Mouse (Mus musculus): ENCODE measurements at regions not wholly inside any gene's neighbourhood (a gene's known extent, or its start where the extent isn't known, plus 50 kb on each side); places are given as distances from the start of the nearest gene placed in this dataset.
A peak's percentile ranks its signal among the peaks of the same experiment; 100 is the strongest.
"Not testable (repeated sequence)": the region's sequence is repeated elsewhere in the genome, so short reads cannot be mapped to it uniquely, and the experiment has no call there.

GRCm38 (mm10) chr13:4935940-4936339 is 327.0 kb upstream of the Akr1e1 start:
- WGBS (ENCODE audit: insufficient replicate concordance) = 42% methylated on average over 4 of the region's 4 CpGs
- DNase-seq (no peak), ATAC-seq (ENCODE audit: low read depth) (no peak)
- no peak overlapping the region for H3K9ac ChIP-seq
- H3K27me3 ChIP-seq = no peaks in the 10 kb centered on the region
- no peak overlapping the region for H3K4me2 ChIP-seq
- no peak overlapping the region for H3K4me3 ChIP-seq (replicated peaks)
- H3K27ac ChIP-seq = no peak overlapping the region
- H3K4me1 ChIP-seq (replicated peaks) = no peaks in the 10 kb centered on the region
- H3K36me3 ChIP-seq = no peaks in the 10 kb centered on the region
- no peaks in the 10 kb centered on the region for H3K9me3 ChIP-seq (replicated peaks)

GRCm38 (mm10) chr13:4939849-4940248 is 330.9 kb upstream of the Akr1e1 start:
- Histone ChIP-seq H3K36me3 (no peaks in the 10 kb centered on the region), H3K4me3 (replicated peaks) (no peak overlapping the region), H3K27me3 (no peaks in the 10 kb centered on the region), H3K27ac (no peak overlapping the region), H3K4me2 (no peak overlapping the region), H3K4me1 (replicated peaks) (no peaks in the 10 kb centered on the region), H3K9me3 (replicated peaks) (no peaks in the 10 kb centered on the region), H3K9ac (no peak overlapping the region)
- DNase-seq (no peak), ATAC-seq (ENCODE audit: low read depth) (no peak)

- not testable (repeated sequence) for H3K27ac ChIP-seq; H3K9ac ChIP-seq; H3K36me3 ChIP-seq; H3K4me2 ChIP-seq; H3K9me3 ChIP-seq (replicated peaks); H3K27me3 ChIP-seq; H3K4me1 ChIP-seq (replicated peaks); DNase-seq
- peak; percentile 53; the same call in 1 of the 2 replicates for ATAC-seq (ENCODE audit: low read depth)
- 23% methylated on average over 5 of the region's 14 CpGs for WGBS (ENCODE audit: insufficient replicate concordance)
- 0 out of 2 replicates have a peak overlapping the region, but pooled peaks have one; percentile 10 for H3K4me3 ChIP-seq (replicated peaks)
Measured at GRCm38 (mm10) chr13:4942490-4942889, 333.5 kb upstream of the Akr1e1 start.

DNA sequence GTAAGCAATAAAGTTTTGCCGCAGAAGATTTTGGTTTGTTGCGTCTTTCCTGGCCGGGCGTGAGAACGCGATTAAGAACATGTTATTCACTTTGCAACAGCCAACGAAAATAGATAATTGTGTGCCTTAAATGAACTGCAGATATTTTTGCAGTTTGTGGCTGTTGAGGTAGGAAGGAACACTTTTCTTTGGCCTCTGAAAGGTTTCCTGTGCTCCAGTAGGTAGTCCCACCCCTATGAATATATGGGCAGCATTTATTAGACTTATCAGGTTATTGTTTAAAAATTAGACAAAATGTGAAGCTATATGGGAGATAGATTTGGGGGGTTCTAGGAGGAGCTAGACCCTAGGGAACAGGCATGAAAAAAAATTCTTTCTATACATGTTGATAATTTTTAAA is 334.1 kb upstream of the Akr1e1 start:
- Histone ChIP-seq H3K27ac (no peak overlapping the region), H3K4me3 (replicated peaks) (peak overlapping the region; percentile 48), H3K9ac (no peak overlapping the region), H3K4me1 (replicated peaks) (no peaks in the 10 kb centered on the region), H3K9me3 (replicated peaks) (no peaks in the 10 kb centered on the region), H3K36me3 (no peaks in the 10 kb centered on the region), H3K4me2 (peak overlapping the region; percentile 38), H3K27me3 (no peaks in the 10 kb centered on the region)
- DNase-seq = no peak
- WGBS (ENCODE audit: insufficient replicate concordance) = 43% methylated on average over 7 of the region's 7 CpGs
- ATAC-seq (ENCODE audit: low read depth) = no peak

- Histone ChIP-seq H3K9me3 (replicated peaks) (no peaks in the 10 kb centered on the region), H3K27me3 (no peaks in the 10 kb centered on the region), H3K9ac (no peak overlapping the region), H3K4me3 (replicated peaks) (no peak overlapping the region), H3K4me2 (no peak overlapping the region), H3K27ac (no peak overlapping the region), H3K4me1 (replicated peaks) (no peaks in the 10 kb centered on the region), H3K36me3 (no peaks in the 10 kb centered on the region)
- ATAC-seq (ENCODE audit: low read depth) (no peak), DNase-seq (no peak)
- 65% methylated on average over 3 of the region's 3 CpGs for WGBS (ENCODE audit: insufficient replicate concordance)
Measured at GRCm38 (mm10) chr13:4955384-4955783, 346.4 kb upstream of the Akr1e1 start.

DNA sequence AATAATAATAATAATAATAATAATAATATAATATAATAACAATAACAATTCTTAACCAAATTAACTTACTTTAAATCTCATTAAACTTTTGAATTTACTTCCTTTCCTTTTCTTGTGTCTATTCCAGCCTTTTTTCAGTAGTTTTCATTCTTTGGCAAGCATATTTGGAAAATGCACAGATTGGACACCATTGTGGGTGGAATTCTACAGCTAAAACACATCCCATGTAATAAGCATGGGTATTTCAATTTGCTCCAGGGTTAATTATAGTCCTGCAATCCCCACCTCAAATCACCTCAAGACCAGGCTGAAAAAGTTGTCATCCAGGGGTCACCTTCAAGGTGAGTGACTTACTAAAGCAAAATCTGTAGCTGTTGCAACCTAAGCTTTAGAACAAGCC is 355.9 kb upstream of the Akr1e1 start:
- Histone ChIP-seq H3K4me3 (replicated peaks) (no peak overlapping the region), H3K4me1 (replicated peaks) (no peaks in the 10 kb centered on the region), H3K9me3 (replicated peaks) (no peaks in the 10 kb centered on the region), H3K4me2 (no peak overlapping the region), H3K36me3 (no peaks in the 10 kb centered on the region), H3K27me3 (no peaks in the 10 kb centered on the region), H3K27ac (no peak overlapping the region), H3K9ac (no peak overlapping the region)
- no peak for ATAC-seq (ENCODE audit: low read depth)
- DNase-seq = no peak

DNA sequence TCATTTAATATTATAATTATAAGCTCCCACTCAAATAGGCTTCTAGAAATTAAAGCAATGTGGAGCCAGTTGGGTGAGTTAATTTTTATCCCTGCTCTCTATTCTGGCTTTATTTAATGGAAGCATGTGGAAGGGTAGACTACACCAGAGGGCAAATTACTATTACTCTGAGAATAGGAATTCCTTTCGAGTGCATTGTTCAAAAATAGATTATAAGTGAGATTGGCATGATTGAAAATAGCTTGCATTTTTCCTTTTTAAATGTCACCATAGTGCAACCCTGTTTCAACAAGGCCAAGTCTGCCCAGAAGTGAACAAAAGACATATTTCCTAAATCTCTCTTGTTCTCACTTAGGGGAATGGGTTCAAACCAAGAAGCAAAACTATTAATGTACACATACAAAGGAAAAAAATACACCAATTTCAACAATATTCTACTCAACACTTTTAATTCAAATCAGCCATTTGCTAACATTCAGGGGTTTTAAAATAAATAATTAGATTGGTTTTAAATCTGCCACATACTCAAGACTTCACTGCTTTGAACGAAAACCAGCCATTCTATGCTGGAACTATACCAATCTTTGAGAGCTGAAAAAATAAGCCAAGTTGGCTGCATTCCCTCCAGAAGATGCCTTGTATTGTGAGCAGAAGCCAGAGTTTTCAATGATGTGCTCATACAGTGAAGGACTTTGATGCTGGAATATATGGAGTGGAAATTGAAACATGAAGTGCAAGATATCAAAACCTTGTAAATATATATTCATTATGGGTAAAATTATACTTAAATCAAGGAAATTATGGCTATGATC is 361.3 kb upstream of the Akr1e1 start:
- ATAC-seq (ENCODE audit: low read depth) = no peak
- H3K9ac ChIP-seq = no peak overlapping the region
- H3K4me2 ChIP-seq = no peak overlapping the region
- H3K27me3 ChIP-seq = no peaks in the 10 kb centered on the region
- no peak overlapping the region for H3K4me3 ChIP-seq (replicated peaks)
- H3K36me3 ChIP-seq = no peaks in the 10 kb centered on the region
- no peak overlapping the region for H3K27ac ChIP-seq
- H3K9me3 ChIP-seq (replicated peaks) = no peaks in the 10 kb centered on the region
- WGBS (ENCODE audit: insufficient replicate concordance) = 45% methylated on average over 2 of the region's 2 CpGs
- no peaks in the 10 kb centered on the region for H3K4me1 ChIP-seq (replicated peaks)
- no peak for DNase-seq

- DNase-seq (no peak), ATAC-seq (ENCODE audit: low read depth) (no peak)
- Histone ChIP-seq H3K27ac (no peak overlapping the region), H3K4me3 (replicated peaks) (no peak overlapping the region), H3K27me3 (no peaks in the 10 kb centered on the region), H3K9me3 (replicated peaks) (no peaks in the 10 kb centered on the region), H3K9ac (no peak overlapping the region), H3K4me1 (replicated peaks) (no peaks in the 10 kb centered on the region), H3K4me2 (no peak overlapping the region), H3K36me3 (no peaks in the 10 kb centered on the region)
- WGBS (ENCODE audit: insufficient replicate concordance) = 55% methylated on average over 4 of the region's 4 CpGs
Measured at GRCm38 (mm10) chr13:4971472-4972067, 362.6 kb upstream of the Akr1e1 start.

DNA sequence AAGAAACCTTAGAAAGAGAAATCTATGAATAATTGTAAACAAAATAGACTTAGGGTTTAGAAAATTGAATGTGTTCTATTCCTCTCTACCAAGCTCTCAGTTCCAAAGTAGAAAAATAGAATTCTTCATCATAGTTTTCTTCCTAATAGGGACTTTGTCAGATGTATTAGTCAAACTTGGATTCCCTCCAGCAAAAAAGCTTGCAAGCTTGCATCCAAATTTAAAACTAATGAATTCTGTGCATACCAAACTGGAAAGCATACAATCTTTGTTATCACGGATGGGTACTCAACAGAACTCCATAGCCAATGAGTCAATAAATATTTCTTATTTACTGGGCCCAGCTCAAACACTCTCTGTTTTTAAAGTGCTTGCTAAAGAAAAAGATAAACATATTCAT is 383.9 kb upstream of the Akr1e1 start:
- ATAC-seq (ENCODE audit: low read depth) (no peak), DNase-seq (no peak)
- no peaks in the 10 kb centered on the region for H3K27me3 ChIP-seq
- no peak overlapping the region for H3K4me2 ChIP-seq
- H3K27ac ChIP-seq = no peak overlapping the region
- WGBS (ENCODE audit: insufficient replicate concordance) = 58% methylated on average over 1 of the region's 1 CpGs
- no peak overlapping the region for H3K4me3 ChIP-seq (replicated peaks)
- H3K36me3 ChIP-seq = no peaks in the 10 kb centered on the region
- no peak overlapping the region for H3K9ac ChIP-seq
- no peaks in the 10 kb centered on the region for H3K4me1 ChIP-seq (replicated peaks)
- no peaks in the 10 kb centered on the region for H3K9me3 ChIP-seq (replicated peaks)

DNA sequence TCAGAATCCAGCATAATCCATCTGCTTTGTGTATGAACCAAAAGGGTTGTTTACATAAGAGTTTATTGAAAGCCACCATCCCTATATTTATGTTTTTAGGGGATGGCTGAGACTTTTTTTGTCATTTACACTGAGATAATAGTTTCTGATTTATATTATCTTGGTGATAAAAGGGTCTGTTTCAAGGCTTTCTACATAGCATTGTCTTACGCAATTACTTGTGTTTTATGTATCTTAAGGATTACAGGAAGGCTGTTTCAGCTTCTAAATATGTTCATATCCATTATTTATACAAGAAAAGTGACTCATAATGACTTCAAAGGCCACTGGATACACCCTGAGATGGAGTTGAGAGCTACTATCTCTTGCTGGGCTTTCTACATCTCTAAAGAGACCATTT is 399.3 kb upstream of the Akr1e1 start:
- 65% methylated on average over 1 of the region's 1 CpGs for WGBS (ENCODE audit: insufficient replicate concordance)
- no peaks in the 10 kb centered on the region for H3K9me3 ChIP-seq (replicated peaks)
- no peak overlapping the region for H3K27ac ChIP-seq
- H3K9ac ChIP-seq = no peak overlapping the region
- no peaks in the 10 kb centered on the region for H3K36me3 ChIP-seq
- no peaks in the 10 kb centered on the region for H3K4me1 ChIP-seq (replicated peaks)
- H3K27me3 ChIP-seq = no peaks in the 10 kb centered on the region
- DNase-seq = no peak
- H3K4me2 ChIP-seq = no peak overlapping the region
- no peak overlapping the region for H3K4me3 ChIP-seq (replicated peaks)
- no peak for ATAC-seq (ENCODE audit: low read depth)

- Histone ChIP-seq H3K36me3 (no peaks in the 10 kb centered on the region), H3K4me3 (replicated peaks) (no peak overlapping the region), H3K4me2 (no peak overlapping the region), H3K9me3 (replicated peaks) (no peaks in the 10 kb centered on the region), H3K27ac (no peak overlapping the region), H3K9ac (no peak overlapping the region), H3K27me3 (no peaks in the 10 kb centered on the region), H3K4me1 (replicated peaks) (no peaks in the 10 kb centered on the region)
- 72% methylated on average over 7 of the region's 7 CpGs for WGBS (ENCODE audit: insufficient replicate concordance)
- no peak for ATAC-seq (ENCODE audit: low read depth)
- no peak for DNase-seq
Measured at GRCm38 (mm10) chr13:5022439-5022838, 413.5 kb upstream of the Akr1e1 start.

DNA sequence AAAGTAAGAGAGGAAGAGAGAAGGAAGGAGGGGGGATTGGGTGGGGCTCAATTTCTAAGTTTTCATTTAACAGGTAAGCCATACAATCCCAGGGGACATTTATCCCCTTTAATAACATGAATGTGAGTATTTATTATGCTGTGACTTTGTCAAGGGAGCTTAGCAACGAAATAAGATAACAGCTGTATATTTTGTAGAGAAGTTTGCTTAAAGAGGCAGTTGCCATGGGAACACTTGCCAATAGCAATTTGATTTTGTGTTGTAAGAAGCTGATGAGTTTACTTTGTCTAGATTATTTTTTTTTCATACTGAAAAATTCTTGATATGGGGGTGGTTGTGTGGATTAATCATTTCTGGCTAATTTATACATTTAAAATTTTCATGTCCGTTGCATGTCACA is 450.9 kb upstream of the Akr1e1 start:
- no peaks in the 10 kb centered on the region for H3K4me1 ChIP-seq (replicated peaks)
- ATAC-seq (ENCODE audit: low read depth) (no peak), DNase-seq (no peak)
- no peak overlapping the region for H3K4me3 ChIP-seq (replicated peaks)
- WGBS (ENCODE audit: insufficient replicate concordance) = 48% methylated on average over 2 of the region's 2 CpGs
- no peaks in the 10 kb centered on the region for H3K27me3 ChIP-seq
- no peak overlapping the region for H3K9ac ChIP-seq
- H3K9me3 ChIP-seq (replicated peaks) = no peaks in the 10 kb centered on the region
- no peak overlapping the region for H3K27ac ChIP-seq
- no peaks in the 10 kb centered on the region for H3K36me3 ChIP-seq
- H3K4me2 ChIP-seq = no peak overlapping the region

Data from liver, embryonic 13.5 days (tissue).